Mouse (Mus musculus): ENCODE measurements at regions not wholly inside any gene's neighbourhood (a gene's known extent, or its start where the extent isn't known, plus 50 kb on each side); places are given as distances from the start of the nearest gene placed in this dataset.

DNA sequence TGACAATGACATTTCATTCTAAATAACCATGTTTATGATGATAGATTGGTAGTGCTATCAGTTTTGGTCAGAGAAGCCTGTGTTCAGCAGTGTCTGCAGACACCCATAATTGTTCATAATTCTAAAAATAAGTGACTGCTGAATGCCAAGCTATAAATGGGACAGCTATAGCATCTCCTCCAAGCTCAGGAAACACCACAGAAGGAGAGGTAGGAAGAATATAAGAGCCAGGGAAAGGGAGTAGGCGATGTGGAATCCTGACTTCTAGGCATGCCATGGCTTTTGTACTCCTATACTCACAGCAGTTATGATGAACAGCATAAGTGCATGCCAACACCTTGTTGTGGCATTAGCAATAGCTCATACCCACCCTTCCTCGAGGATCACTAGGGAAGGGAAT, 429.4 kb downstream of the Ptprc start:
- DNase-seq, result no peak

GRCm38 (mm10) chr1:137738157-137738851, 437.2 kb downstream of the Ptprc start:
- no peak for DNase-seq

DNA sequence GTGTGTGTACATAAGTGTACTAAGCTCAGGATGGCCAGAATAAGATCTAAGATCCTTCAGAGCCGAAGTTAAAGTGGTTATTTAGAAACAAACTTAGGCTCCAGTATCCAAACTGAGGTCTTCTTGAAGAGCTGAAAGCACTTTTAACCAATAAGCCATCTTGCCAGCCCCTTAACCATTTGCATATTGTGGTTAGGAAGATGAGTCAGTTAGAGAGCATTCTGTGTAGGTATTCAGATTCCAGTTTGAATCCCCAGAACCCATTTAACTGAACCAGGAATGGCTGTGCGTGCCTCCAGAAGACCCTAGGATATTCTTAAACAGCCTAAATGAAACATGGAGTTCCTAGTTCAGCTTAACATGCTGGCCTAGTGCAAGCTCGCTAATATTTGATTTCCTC, 471.6 kb downstream of the Ptprc start:
- no peak for DNase-seq

- no peak for DNase-seq
These were observed 476.6 kb downstream of the Ptprc start for GRCm38 (mm10) chr1:137698876-137699275.

DNA sequence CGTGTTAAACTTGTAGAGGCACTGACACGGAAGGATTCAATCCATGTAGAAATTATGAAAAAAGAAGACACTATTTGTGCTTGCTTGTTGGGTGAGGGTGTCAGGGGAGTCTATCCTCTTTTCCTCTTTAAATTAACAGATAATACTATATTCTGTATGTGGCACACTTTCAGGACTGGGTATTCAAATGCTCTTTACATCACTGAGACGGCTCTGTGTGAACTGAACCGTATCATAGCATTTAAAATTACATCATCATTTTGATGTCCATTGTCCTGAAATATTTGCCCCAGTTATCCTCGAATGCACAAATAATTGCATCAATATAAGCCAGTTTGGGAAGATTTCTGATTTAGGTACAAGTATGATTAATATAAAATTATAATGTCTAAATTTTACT, 478.2 kb downstream of the Ptprc start:
- DNase-seq, result no peak

DNA sequence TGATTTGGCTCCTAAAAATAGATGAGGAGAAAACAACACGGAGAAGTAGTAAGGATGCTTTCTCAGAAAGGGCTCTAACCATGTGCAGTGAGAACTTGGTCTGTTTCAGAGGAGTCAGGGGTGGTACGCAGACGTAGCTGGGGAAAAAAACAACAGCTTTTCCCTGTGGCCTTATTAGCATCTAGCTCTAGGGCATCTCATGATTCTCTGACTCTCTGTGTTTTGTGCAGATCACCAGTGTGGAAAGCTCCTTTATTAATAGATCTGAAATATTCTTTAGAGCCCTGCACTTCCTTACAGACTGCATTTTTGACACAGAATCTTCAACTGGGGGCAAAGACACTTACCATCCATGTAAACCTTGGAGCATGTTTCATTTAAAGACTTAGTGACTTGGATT, 478.7 kb downstream of the Ptprc start:
- DNase-seq, result no peak

DNA sequence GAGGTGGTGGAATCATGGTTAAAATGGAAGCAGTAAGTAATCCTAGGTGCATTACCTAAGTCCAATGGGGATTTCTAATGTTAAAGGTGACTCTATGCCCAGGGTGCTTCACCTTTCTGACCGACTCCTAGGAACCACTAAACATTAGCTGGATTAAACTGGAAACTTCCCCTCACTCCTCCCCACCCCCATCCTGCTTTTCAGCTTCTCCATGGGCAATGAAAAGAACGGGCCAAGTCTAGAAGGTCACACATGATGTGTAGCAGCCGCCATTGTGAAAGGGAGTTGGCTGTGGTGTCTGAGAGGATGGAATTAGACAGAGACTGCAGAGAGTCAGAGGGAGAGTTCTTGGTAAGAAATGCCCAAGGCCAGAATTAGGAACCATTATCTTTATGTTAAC, 479.8 kb downstream of the Ptprc start:
- no peak for DNase-seq

DNA sequence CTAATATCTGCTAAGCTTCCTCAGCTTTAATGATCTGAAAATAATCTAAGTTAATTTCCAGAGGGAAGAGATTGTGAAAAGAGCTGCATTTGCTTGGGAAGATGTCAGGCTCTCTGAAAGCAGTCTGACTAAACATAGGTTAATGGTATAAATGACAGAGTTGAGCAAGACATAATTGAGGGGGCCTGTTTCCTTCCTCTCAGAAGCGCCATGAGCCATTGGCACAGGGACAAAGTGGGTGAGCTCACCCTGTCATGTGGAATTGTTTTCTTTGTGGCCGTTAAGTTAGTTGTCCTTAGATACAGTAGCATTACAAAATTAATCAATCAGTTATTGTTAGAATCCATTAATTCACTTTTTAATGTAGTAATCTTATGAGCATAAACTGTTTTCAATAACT, 483.0 kb downstream of the Ptprc start:
- no peak for DNase-seq

DNA sequence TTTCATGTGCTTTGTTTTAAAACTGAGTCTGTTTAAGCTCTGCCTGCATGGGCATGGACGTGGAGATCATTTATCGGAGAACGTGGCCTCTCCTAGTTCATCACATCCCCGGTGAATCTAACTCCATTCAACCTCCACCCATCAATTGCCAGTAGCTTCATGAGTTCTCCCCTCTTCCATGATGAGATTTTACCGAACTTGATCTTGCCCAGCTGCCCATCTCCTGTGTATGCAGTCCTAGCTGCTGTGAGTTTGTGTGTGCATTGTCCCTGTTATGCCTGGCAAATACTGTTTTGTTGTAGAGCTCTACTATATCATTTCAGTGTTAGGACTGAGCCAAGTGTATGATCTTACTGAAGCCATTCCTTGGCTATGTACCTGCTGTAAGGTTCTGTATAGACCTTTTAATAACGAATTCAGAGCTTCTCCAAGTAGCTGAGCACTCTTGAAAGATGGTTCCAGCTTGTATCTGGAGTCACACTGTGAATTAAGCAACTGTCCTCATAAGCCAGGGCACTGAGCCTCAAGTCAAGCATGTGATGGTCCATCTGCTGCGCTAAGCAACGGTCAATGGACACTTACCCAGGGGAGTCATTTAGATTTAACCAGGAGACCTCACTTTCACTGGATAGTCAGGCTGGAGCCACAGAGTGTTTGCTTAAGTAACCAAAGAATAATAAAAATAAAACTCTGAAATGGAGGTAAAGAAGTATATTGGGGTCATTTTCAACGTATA, 484.5 kb downstream of the Ptprc start:
- DNase-seq, result no peak

GRCm38 (mm10) chr1:137670650-137671049, 504.9 kb downstream of the Ptprc start:
- DNase-seq, result no peak

- no peak for DNase-seq
These were observed 505.7 kb downstream of the Ptprc start for GRCm38 (mm10) chr1:137669849-137670248.

DNA sequence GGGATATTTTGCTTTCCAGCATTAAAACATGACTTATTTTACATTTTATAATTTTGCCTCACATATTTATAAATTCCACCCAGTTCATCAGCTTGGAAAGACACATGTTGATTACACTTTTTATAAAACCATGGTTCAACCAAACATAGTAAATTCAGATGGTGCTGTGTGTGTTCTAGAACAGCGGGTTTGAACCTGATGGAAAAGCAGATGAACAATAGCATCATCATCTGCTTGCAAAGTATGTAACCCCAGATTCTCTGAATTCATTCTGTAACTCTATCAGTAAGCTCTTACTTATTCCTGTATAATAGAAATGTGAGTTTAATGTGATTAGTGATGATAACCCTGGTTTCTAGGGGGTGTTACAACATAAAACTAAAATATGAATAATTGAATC, 517.4 kb downstream of the Ptprc start:
- no peak for DNase-seq

- DNase-seq, result peak; percentile 52
These were observed 518.5 kb downstream of the Ptprc start for GRCm38 (mm10) chr1:137656900-137657458.

- no peak for DNase-seq
These were observed 521.3 kb downstream of the Ptprc start for GRCm38 (mm10) chr1:137654171-137654570.

- DNase-seq, result peak; percentile 23
These were observed 522.0 kb downstream of the Ptprc start for GRCm38 (mm10) chr1:137653495-137653894.

DNA sequence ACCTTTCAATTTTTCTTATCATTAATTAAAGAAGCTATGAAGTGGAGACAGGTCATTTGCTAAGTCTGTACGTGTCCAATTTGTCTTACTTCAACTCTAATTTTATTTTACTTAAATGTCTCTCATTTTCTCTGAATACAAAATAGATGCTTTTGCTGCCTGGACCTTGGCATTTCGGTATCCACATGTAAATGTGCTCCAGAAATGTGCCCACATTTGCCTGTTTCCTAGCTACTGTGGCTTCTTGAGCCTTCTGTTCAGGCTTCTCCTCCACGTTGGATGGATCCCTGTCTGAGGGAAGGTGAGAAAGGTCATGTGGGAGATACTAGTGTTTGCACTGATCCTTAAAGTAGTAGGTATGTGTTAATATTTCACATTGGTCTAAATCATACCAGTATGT, 524.9 kb downstream of the Ptprc start:
- DNase-seq, result no peak

DNA sequence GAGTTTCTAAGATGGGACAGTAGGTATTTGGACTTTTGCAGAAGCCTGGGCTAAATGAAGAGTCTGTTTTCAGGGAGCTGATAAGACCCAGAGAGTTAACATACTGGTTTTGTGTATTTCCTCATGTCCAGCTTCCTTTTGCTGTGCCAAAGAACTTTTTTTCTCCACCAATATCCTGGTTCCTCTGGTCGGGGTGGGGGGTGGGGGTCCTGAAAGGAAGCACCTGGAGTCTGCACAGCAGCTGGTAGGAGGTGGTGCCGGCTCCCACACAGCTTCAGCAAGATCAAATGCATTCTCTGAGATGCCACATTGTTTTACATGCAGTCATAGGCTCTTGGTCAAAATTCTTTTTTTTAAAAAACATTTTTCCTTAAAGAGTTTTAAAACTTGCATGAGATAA, 525.4 kb downstream of the Ptprc start:
- DNase-seq, result no peak

- no peak for DNase-seq
These were observed 526.7 kb downstream of the Ptprc start for GRCm38 (mm10) chr1:137648832-137649231.

- DNase-seq, result no peak
These were observed 530.9 kb downstream of the Ptprc start for GRCm38 (mm10) chr1:137644601-137645040.

DNA sequence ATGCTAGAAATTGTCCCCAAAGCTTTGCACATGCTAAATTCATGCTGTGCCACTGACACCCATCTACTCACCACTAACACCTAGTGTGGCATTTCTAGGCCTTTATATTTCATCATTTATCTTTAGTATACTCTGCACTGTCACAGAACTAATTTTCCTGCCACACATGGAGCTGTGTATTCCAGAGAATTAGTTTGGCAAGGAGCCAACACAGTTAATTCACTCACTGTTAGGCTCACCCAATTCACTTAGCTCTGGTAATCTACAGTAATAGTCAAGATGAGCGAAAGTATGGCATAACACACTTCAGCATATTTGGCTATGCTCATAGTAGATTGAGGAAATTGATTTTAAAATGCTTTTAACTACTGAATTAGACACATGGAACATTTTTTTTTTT, 532.0 kb downstream of the Ptprc start:
- no peak for DNase-seq

- no peak for DNase-seq
These were observed 534.7 kb downstream of the Ptprc start for GRCm38 (mm10) chr1:137640848-137641247.

- DNase-seq, result no peak
These were observed 538.6 kb downstream of the Ptprc start for GRCm38 (mm10) chr1:137636947-137637346.

DNA sequence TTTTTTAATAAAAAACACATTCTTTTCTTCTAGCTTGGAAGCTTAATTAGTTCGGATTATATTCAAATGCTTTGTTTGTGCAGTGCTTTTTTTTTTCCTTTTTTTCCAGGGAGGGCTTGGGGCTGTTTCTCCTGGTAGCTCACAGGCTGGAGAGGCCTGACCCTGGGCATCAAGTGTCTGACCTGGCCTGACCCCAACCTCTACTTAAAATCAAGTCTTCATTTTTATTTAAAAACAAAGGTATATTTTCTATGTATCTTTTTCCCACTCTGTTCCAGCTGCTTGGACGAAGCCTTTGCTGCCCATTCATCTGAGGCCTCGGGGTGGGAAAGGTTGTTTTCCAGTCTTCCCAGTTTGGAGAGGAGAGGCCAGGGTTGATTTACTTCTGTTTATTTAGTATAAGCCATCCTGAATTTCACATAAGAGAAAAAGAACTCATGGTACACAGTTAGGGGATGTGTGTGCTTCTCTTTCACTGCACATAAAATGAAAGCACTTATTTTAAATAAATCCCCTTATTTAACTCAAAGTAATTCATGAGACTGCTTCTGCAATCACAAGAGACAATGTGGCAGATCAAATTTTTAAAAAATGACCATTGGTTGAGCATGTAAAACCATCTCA, 539.1 kb downstream of the Ptprc start:
- no peak for DNase-seq
